Mouse (Mus musculus) forebrain, embryonic 11.5 days (tissue): ENCODE results near the gene Vamp1. TPM values are rescaled to one million over a fixed set of nuclear protein-coding genes. Genes with fewer than 3 reads are reported as not detected.
"Not testable (repeated sequence)": the region's sequence is repeated elsewhere in the genome, so short reads cannot be mapped to it uniquely, and the experiment has no call there.

ENCODE experiments used
- ATAC-seq: fragments of 200-750 bp; cut with Nextera tagmentation; replicated peaks from 2 replicates; pipeline ENCODE4 v1.8.0; 2017; ENCODE audit warnings: moderate TSS enrichment; ENCODE audit not compliant: low FRiP score
- DNase-seq: peaks from one replicate; pipeline ENCODE4 v3.0.0-alpha.2; 2017; ENCODE audit warnings: low spot score
- H3K27ac ChIP-seq: fragments of 300-500 bp; sonication (generic); 2 replicates; pipeline ENCODE4 v1.5.1; 2014; ENCODE audit warnings: low read depth, low read length
- H3K27me3 ChIP-seq: fragments of 300-500 bp; sonication (generic); 2 replicates; pipeline ENCODE4 v1.6.1; 2014; ENCODE audit warnings: mild to moderate bottlenecking, low read length, mixed read lengths; ENCODE audit not compliant: control insufficient read depth, insufficient read depth
- H3K36me3 ChIP-seq: fragments of 300-500 bp; sonication (generic); 2 replicates; pipeline ENCODE4 v1.6.1; 2014; ENCODE audit warnings: mild to moderate bottlenecking, low read length, moderate library complexity, mixed read lengths; ENCODE audit not compliant: control insufficient read depth, insufficient read depth
- H3K4me1 ChIP-seq: fragments of 300-500 bp; sonication (generic); replicated peaks from 2 replicates; pipeline ENCODE4 v1.6.1; 2014; ENCODE audit warnings: low read length, mixed read lengths; ENCODE audit not compliant: control insufficient read depth, insufficient read depth
- H3K4me2 ChIP-seq: fragments of 300-500 bp; sonication (generic); 2 replicates; pipeline ENCODE4 v1.6.1; 2014; ENCODE audit warnings: low read depth, mild to moderate bottlenecking, low read length, moderate library complexity, mixed read lengths; ENCODE audit not compliant: severe bottlenecking
- H3K4me3 ChIP-seq: fragments of 300-500 bp; sonication (generic); 2 replicates; pipeline ENCODE4 v1.5.1; 2014; ENCODE audit warnings: low read depth, low read length
- H3K9ac ChIP-seq: fragments of 300-500 bp; sonication (generic); 2 replicates; pipeline ENCODE4 v1.6.1; 2014; ENCODE audit warnings: low read length
- H3K9me3 ChIP-seq: fragments of 300-500 bp; sonication (generic); 2 replicates; pipeline ENCODE4 v1.6.1; 2016; ENCODE audit warnings: low read length, mixed read lengths; ENCODE audit not compliant: control insufficient read depth
- WGBS: fragments of 180-500 bp; shearing (Covaris S2); extraction: QIAGEN DNeasy Blood & Tissue Kit; methylation state at CpG from one replicate; pipeline ENCODE4 v1.1.7; 2014; 5-methylcytosine and 5-hydroxymethylcytosine counted together
- polyA plus RNA-seq: library from polyadenylated mRNA; unstranded; fragments of >200 nt; fragmentation: Nextera tagmentation; extraction: Ambion mirVana; gene quantifications from 2 replicates; pipeline ENCODE4 v1.2.1, GENCODE M21; 2014

The Vamp1 gene
- polyA plus RNA-seq, 1 experiment from 2014 or later = 2.1 TPM

DNA sequence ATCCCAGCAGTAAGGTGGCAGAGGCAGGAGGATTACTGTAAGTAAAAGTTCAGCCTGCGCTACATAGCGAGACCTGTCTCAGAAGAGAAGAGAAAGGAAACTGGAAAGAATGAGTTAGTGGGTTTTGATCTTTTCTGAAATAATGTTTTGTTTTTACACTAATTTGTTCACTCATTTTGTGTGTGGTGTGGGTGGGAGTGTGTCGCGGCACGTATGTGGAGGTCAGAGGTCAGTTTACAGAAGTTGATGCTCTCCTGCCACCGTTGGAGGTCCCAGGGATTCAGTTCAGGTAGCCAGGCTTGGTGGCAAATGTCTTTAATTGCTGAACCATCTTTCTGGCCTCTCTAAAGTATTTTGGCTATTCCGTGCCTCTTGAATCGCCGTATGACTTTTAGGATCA is 48.9 kb downstream of the Vamp1 start:
- no peak for ATAC-seq
- H3K9ac ChIP-seq = no peak overlapping the region
- H3K4me1 ChIP-seq = no peaks in the 10 kb centered on the region
- H3K36me3 ChIP-seq = no peaks in the 10 kb centered on the region
- 86% methylated on average over 9 of the region's 9 CpGs for WGBS
- H3K27ac ChIP-seq = no peak overlapping the region
- H3K9me3 ChIP-seq = no peaks in the 10 kb centered on the region
- no peaks in the 10 kb centered on the region for H3K27me3 ChIP-seq
- no peak for DNase-seq
- H3K4me3 ChIP-seq = no peak overlapping the region
- H3K4me2 ChIP-seq = no peak overlapping the region

DNA sequence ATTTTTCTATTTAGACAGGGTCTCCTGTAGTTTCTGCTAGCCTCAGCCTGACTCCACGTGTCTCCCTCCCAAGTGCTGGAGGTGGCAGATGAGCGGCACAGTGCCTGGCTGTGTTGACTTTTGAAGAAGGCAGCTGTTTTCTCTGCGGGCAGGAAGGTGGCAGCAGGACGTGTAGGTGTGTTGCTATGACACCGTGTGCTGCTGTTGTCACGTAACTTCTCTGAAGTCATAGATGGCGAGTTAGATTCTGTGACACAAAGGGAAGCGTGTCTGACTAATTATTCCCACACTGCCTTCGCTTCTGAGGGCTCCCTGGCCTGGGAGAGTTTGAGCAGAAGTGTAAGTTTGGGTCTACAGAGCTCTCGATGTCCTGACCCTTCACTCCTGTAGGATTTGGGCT is 49.9 kb downstream of the Vamp1 start:
- no peak overlapping the region for H3K27ac ChIP-seq
- no peak overlapping the region for H3K4me3 ChIP-seq
- no peaks in the 10 kb centered on the region for H3K4me1 ChIP-seq
- no peak for ATAC-seq
- no peak overlapping the region for H3K4me2 ChIP-seq
- no peaks in the 10 kb centered on the region for H3K27me3 ChIP-seq
- no peak for DNase-seq
- H3K36me3 ChIP-seq = no peaks in the 10 kb centered on the region
- no peak overlapping the region for H3K9ac ChIP-seq
- no peaks in the 10 kb centered on the region for H3K9me3 ChIP-seq
- 68% methylated on average over 10 of the region's 10 CpGs for WGBS

- no peak for ATAC-seq
- Histone ChIP-seq H3K27ac (no peak overlapping the region), H3K4me3 (no peak overlapping the region), H3K4me2 (no peak overlapping the region), H3K27me3 (no peaks in the 10 kb centered on the region), H3K4me1 (no peaks in the 10 kb centered on the region), H3K36me3 (no peaks in the 10 kb centered on the region), H3K9me3 (no peaks in the 10 kb centered on the region), H3K9ac (no peak overlapping the region)
- no peak for DNase-seq
- WGBS = 78% methylated on average over 13 of the region's 13 CpGs
Observed at GRCm38 (mm10) chr6:125266091-125266490, 50.7 kb downstream of the Vamp1 start.

- not testable (repeated sequence) for H3K9me3 ChIP-seq, H3K4me1 ChIP-seq, H3K9ac ChIP-seq, H3K27ac ChIP-seq, H3K27me3 ChIP-seq, DNase-seq, H3K4me2 ChIP-seq, ATAC-seq, H3K36me3 ChIP-seq, H3K4me3 ChIP-seq
- WGBS = 66% methylated on average over 6 of the region's 6 CpGs
Observed at GRCm38 (mm10) chr6:125266600-125266999, 51.2 kb downstream of the Vamp1 start.

GRCm38 (mm10) chr6:125267469-125267868 is 52.1 kb downstream of the Vamp1 start:
- no peak for DNase-seq
- Histone ChIP-seq H3K9me3 (no peaks in the 10 kb centered on the region), H3K4me1 (no peaks in the 10 kb centered on the region), H3K36me3 (no peaks in the 10 kb centered on the region), H3K4me2 (no peak overlapping the region), H3K27me3 (no peaks in the 10 kb centered on the region), H3K9ac (no peak overlapping the region), H3K4me3 (no peak overlapping the region), H3K27ac (no peak overlapping the region)
- no peak for ATAC-seq
- WGBS = 85% methylated on average over 3 of the region's 3 CpGs

DNA sequence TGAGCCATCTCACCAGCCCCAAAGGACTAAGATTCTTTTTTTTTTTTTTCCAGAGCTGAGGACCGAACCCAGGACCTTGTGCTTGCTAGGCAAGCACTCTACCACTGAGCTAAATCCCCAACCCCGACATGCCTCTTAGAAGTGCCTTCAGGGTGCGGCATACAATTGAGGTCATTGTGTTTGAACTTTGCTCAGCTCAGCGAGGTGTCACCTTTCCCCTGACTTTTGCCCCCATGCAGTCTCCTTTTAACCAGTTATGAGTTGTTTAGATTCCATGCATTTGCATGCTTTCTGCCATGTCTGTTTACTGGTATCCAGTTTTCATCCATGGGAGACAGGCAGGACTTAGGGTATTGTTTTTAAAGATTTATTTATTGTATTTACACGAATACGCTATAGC is 53.4 kb downstream of the Vamp1 start:
- no peaks in the 10 kb centered on the region for H3K27me3 ChIP-seq
- 53% methylated on average over 6 of the region's 6 CpGs for WGBS
- no peaks in the 10 kb centered on the region for H3K9me3 ChIP-seq
- no peaks in the 10 kb centered on the region for H3K36me3 ChIP-seq
- no peak for ATAC-seq
- no peak overlapping the region for H3K4me3 ChIP-seq
- no peak overlapping the region for H3K4me2 ChIP-seq
- H3K9ac ChIP-seq = no peak overlapping the region
- no peak for DNase-seq
- no peak overlapping the region for H3K27ac ChIP-seq
- no peaks in the 10 kb centered on the region for H3K4me1 ChIP-seq

DNA sequence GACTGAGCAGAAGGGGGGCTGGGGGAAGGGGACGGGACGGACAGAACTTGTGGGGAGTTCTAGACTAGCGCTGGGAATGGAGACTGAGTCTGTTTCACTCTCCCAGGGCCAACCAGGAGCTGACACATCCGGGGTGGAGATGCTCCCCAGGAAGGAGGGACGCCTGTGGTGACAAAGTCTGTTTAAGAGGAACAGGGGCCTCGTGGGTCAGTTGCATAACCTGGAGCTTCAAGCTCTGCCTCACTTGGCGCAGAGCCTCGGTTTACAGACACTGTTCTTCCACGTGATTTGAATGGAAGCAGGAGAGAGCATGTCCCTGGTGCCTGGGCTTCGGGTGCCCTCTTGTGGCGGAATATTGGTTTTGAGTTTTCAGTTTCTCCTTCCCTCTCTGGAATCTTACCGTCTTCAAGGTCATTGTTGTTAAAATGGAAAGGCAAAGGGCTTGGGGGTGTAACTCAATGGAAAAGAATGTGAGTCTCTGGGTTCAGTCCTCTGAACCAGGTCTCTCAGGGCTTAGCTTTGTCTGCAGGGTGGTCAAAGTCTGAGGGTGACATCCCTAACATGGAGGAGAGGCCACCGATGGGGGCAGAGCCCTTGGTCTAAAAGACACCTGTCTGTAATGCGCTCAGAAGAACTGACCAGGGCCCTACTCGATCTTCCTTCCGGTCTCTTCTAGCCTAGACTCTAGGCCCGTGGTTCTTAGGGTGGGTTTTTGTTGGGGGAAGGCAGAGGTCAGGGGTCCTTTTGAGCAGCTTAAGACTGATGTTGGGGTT is 56.3 kb downstream of the Vamp1 start:
- Histone ChIP-seq H3K36me3 (no peaks in the 10 kb centered on the region), H3K4me1 (no peaks in the 10 kb centered on the region), H3K9me3 (no peaks in the 10 kb centered on the region), H3K27ac (no peak overlapping the region), H3K4me2 (peak overlapping the region; percentile 24; the same call in 1 of the 2 replicates), H3K9ac (peak overlapping the region; percentile 33; the same call in 1 of the 2 replicates), H3K27me3 (no peaks in the 10 kb centered on the region), H3K4me3 (no peak overlapping the region)
- WGBS = 23% methylated on average over 17 of the region's 17 CpGs
- peak; percentile 88 for ATAC-seq
- DNase-seq = peak; percentile 89

DNA sequence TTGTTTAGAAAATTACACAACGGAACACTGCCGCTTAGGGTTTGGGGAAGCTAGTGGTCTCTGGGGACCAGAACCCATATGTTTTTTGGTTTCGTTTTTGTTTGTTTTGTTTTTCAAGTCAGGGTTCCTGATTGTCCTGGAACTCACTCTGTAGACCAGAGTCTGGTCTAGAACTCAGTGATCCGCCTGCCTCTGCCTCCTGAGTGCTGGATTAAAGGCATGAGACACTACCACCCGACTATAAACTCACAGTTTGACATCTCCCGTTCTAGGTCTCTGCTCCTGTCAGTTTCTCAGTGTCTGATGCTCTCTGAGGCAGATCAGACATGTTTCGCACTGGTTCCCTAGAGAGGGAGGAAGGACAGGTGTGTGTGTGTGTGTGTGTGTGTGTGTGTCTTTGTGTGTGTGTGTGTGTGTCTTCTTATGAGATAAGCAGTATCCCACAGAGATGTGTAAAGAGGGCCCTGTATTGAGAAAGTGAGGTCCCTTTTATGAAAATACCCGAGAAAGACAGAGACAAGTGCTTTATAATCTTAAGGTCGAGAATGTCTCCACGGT is 57.0 kb downstream of the Vamp1 start:
- no peaks in the 10 kb centered on the region for H3K9me3 ChIP-seq
- H3K4me1 ChIP-seq = no peaks in the 10 kb centered on the region
- H3K36me3 ChIP-seq = no peaks in the 10 kb centered on the region
- no peak overlapping the region for H3K4me2 ChIP-seq
- no peaks in the 10 kb centered on the region for H3K27me3 ChIP-seq
- H3K9ac ChIP-seq = no peak overlapping the region
- H3K27ac ChIP-seq = no peak overlapping the region
- WGBS = 80% methylated on average over 10 of the region's 10 CpGs
- no peak overlapping the region for H3K4me3 ChIP-seq
- no peak for ATAC-seq
- no peak for DNase-seq
